Mouse (Mus musculus) retina, adult 2 months (tissue): Measurements from ENCODE around the gene Pkp3.
"Not testable (repeated sequence)": the region's sequence is repeated elsewhere in the genome, so short reads cannot be mapped to it uniquely, and the experiment has no call there.

Experiments
- DNase-seq: peaks from one replicate; pipeline ENCODE4 v3.0.0-alpha.2; 2012; ENCODE audit warnings: low read depth, low spot score

Pkp3 gene

GRCm38 (mm10) chr7:141077841-141078240, at the start of gene Pkp3:
Gene Pkp3, plus strand, starts transcription at chr7:141078218.
- DNase-seq: no peak

GRCm38 (mm10) chr7:141028831-141029230, 49.2 kb upstream of the Pkp3 start, which contains the start of gene Gm17387:
Gene Gm17387, plus strand, starts transcription at chr7:141029131.
- DNase-seq: no peak

- no peak for DNase-seq
Measured at GRCm38 (mm10) chr7:141030390-141030789, 47.6 kb upstream of the Pkp3 start.

- DNase-seq: no peak
Measured at GRCm38 (mm10) chr7:141032458-141033167, 45.4 kb upstream of the Pkp3 start.

- not testable (repeated sequence) for DNase-seq
Measured at GRCm38 (mm10) chr7:141036624-141037023, 41.4 kb upstream of the Pkp3 start.

GRCm38 (mm10) chr7:141038090-141039032, 39.7 kb upstream of the Pkp3 start:
- no peak for DNase-seq

- no peak for DNase-seq
Measured at GRCm38 (mm10) chr7:141039386-141040107, 38.5 kb upstream of the Pkp3 start.

GRCm38 (mm10) chr7:141040867-141041606, 37.0 kb upstream of the Pkp3 start:
- no peak for DNase-seq

GRCm38 (mm10) chr7:141041661-141042060, 36.4 kb upstream of the Pkp3 start:
- no peak for DNase-seq

- DNase-seq: no peak
Measured at GRCm38 (mm10) chr7:141042539-141042938, 35.5 kb upstream of the Pkp3 start.

- no peak for DNase-seq
Measured at GRCm38 (mm10) chr7:141046931-141047580, 31.0 kb upstream of the Pkp3 start.

- no peak for DNase-seq
Measured at GRCm38 (mm10) chr7:141047581-141048225, 30.3 kb upstream of the Pkp3 start.

GRCm38 (mm10) chr7:141048226-141049218, 29.5 kb upstream of the Pkp3 start:
- peak; percentile 65 for DNase-seq

GRCm38 (mm10) chr7:141049326-141049725, 28.7 kb upstream of the Pkp3 start:
- no peak for DNase-seq

- DNase-seq: no peak
Measured at GRCm38 (mm10) chr7:141051060-141051685, 26.8 kb upstream of the Pkp3 start.

- no peak for DNase-seq
Measured at GRCm38 (mm10) chr7:141052016-141052415, 26.0 kb upstream of the Pkp3 start.

- no peak for DNase-seq
Measured at GRCm38 (mm10) chr7:141052421-141052820, 25.6 kb upstream of the Pkp3 start.

- DNase-seq: no peak
Measured at GRCm38 (mm10) chr7:141055785-141056184, 22.2 kb upstream of the Pkp3 start.
